Mouse (Mus musculus): ENCODE data around the gene Rusc2.

GRCm38 (mm10) chr4:43417269-43418062 lies 35.7 kb downstream of the Rusc2 start:
- no peak for TF ChIP-seq ZNF384 (IDR thresholded peaks at IDR 0.05; ENCODE audit: low read depth, low read length)
- no peak for TF ChIP-seq ZC3H11A (IDR thresholded peaks at IDR 0.05; ENCODE audit: borderline replicate concordance, low read depth, low read length)
- no peak for TF ChIP-seq MAFK (IDR thresholded peaks at IDR 0.05; ENCODE audit: insufficient read depth, low read depth, low read length)
